Mouse (Mus musculus) lung, adult 2 months (tissue): ENCODE measurements at regions not wholly inside any gene's neighbourhood (a gene's known extent, or its start where the extent isn't known, plus 50 kb on each side); places are given as distances from the start of the nearest gene placed in this dataset.

Source experiments
- CTCF ChIP-seq: fragments of 200-500 bp; IDR thresholded peaks from 2 replicates; pipeline ENCODE4 v1.5.1; 2011; ENCODE audit warnings: mild to moderate bottlenecking, low read length, control low read depth; ENCODE audit not compliant: insufficient read depth
- POLR2A ChIP-seq: fragments of 200-500 bp; IDR thresholded peaks from 2 replicates; pipeline ENCODE4 v1.6.1; 2011; ENCODE audit warnings: low read depth, mild to moderate bottlenecking, control low read depth, low read length, borderline replicate concordance; ENCODE audit errors: extremely low read depth

DNA sequence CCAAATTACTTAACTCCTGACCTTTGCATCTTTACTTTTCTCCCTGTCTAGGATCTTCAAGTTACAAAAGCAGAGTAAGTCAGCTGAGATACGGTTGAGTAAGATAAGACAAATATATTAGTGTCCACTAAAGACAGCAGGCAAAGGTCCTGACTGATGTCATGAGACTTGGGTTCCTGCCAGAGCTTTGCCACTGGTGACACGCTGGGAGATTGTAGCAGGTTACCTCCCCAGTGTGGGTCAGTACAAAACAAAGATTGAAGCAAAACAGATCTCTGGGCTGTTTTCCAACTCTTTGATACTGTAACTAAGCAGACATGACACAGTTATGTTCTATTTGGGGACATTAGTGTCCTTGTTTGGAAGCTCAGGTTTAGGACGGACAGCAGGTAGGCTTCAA is 146.3 kb upstream of the Igf1 start:
- no peak for TF ChIP-seq CTCF
- TF ChIP-seq POLR2A, result no peak
